Mouse (Mus musculus): ENCODE results near the gene Spice1.

DNA sequence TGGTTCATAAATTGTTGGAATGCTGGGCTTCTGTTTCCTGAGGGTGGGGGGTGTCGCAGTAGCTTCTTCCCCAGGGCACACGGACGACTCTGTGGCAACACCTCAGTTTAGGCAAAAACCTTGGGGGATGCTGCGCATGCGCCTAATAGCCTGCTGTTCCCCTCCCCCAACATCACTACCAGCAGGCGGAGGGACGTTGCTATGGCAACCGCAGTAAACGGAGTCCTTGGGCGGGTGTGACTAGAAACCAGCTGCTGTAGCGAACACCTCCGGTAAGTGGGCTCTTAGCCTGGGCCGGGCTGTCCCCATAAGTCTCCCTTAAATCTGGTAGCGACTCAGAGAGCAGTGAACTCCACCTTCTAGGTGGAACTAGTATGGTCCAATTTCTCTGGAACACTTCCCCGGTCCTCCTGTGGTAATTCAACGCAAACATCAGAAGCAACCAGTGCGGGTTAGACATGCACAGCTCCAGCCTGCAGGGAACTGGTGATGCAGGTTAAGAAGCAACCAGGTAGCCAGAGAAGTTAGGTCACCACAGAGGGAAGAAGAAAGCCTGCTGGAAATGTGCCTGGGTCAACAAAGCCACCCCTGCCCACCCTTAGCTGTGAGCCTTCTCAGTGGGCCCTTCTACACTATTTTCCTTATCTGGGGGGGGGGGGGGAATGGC, 47.8 kb downstream of the Spice1 start, which contains the start of gene Cfap44:
- TF ChIP-seq CTCF (IDR thresholded peaks at IDR 0.05; ENCODE audit: borderline replicate concordance, control insufficient read depth, extremely low read depth, insufficient read depth, low read length, poor library complexity) (0 out of 2 replicates have a peak, but pooled peaks have one; percentile 38), POLR2A (IDR thresholded peaks at IDR 0.05; ENCODE audit: control insufficient read depth, extremely low read depth, insufficient read depth, low read length, poor library complexity) (no peak)

Measured in thymus, adult 2 months (tissue).